Mouse (Mus musculus) liver, adult 2 months (tissue): ENCODE results near the gene Sulf2.

Experiments used
- CTCF ChIP-seq: fragments of 200-500 bp; IDR thresholded peaks from 2 replicates; pipeline ENCODE4 v1.5.1; 2011; ENCODE audit warnings: low read depth, low read length, control low read depth
- POLR2A ChIP-seq: fragments of 200-500 bp; IDR thresholded peaks from 2 replicates; pipeline ENCODE4 v1.6.1; 2011; ENCODE audit warnings: low read length, control low read depth; ENCODE audit not compliant: insufficient read depth; ENCODE audit errors: extremely low read depth

DNA sequence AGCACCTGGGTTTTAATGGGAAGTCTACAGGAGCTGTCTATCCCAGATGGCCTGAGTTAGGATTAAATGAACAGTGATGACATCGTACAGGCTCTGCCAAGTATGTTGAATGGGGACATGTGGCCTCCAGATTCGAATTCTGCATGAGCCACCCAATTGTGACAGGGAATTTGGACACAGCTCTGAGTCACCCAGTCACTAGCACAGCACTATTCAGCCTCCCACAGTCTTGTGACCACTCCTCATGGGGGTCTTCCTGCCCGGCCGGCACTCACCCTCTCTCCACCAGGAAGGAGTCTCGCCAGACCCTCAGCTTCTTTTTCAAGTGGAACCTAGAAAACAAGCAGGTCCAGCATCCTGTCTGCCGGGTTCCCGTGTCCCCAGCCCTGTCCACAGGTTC lies 71.4 kb downstream of the Sulf2 start:
- no peak for TF ChIP-seq CTCF
- TF ChIP-seq POLR2A, result no peak
